Mouse (Mus musculus) C2C12 (cell line): Measurements from ENCODE around the gene Ly6f.

Experiments
- CEBPB ChIP-seq: IDR thresholded peaks from one replicate; pipeline ENCODE4 v1.6.1; 2011; ENCODE audit warnings: low read depth, mild to moderate bottlenecking, control low read depth, moderate library complexity
- CTCF ChIP-seq: IDR thresholded peaks from one replicate; pipeline ENCODE4 v1.5.1; 2011; ENCODE audit not compliant: control insufficient read depth, insufficient read depth, insufficient read length
- MAX ChIP-seq: IDR thresholded peaks from one replicate; pipeline ENCODE4 v1.6.1; 2011; ENCODE audit warnings: mild to moderate bottlenecking, control low read depth

DNA sequence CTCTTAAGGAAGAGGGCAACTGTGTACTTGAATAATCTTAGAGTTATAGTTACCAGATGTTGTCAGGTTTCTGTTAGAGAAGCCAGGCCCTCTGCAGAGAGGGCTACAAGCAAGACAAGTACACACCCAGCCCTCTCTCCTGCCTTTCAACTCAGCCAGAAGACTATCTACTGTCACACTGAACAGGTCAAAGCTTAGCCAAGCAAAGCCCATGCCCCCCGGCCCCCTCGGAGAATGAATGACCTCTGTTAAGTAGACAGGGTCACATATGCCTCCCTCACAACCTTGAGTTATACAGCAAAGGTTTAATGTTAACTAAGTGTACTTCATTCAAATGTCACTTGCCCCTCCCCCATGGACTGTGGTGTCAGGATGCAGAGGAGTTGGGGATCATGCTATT lies 27.7 kb upstream of the Ly6f start:
- TF ChIP-seq CTCF (no peak), MAX (no peak), CEBPB (no peak)
